Mouse (Mus musculus): ENCODE data around the gene Gtpbp1. TPM values are rescaled to one million over a fixed set of nuclear protein-coding genes. Genes with fewer than 3 reads are reported as not detected.

The Gtpbp1 gene
- polyA plus RNA-seq (2015; fragmentation: Nextera tagmentation; extraction: Ambion mirVana), result 11.3 and 13.0 TPM in 2 replicates

GRCm38 (mm10) chr15:79690426-79691022, at the start of gene Gtpbp1:
Gtpbp1 (plus strand) TSS chr15:79690845.

GRCm38 (mm10) chr15:79658531-79659375, 31.9 kb upstream of the Gtpbp1 start, which contains the start of the genes Fam227a and Cby1:
Fam227a (minus strand) TSS chr15:79658956.
Cby1 (plus strand) TSS chr15:79659199.

GRCm38 (mm10) chr15:79670249-79670971, 20.2 kb upstream of the Gtpbp1 start, which contains the start of gene Tomm22:
Tomm22 (plus strand) TSS chr15:79670861.

GRCm38 (mm10) chr15:79687646-79688267, 2.9 kb upstream of the Gtpbp1 start, which contains the start of gene Josd1:
Josd1 (minus strand) TSS chr15:79687919.

GRCm38 (mm10) chr15:79741921-79742705, 51.5 kb downstream of the Gtpbp1 start, which contains the start of gene Sun2:
Sun2 (minus strand) TSS chr15:79742536.

Other genes starting within 250 kb of the Gtpbp1 start
- gene Csnk1e, start 235.3 kb upstream of the Gtpbp1 start, polyA plus RNA-seq (2015; fragmentation: Nextera tagmentation; extraction: Ambion mirVana), result 63.6 and 70.1 TPM in 2 replicates
- 0.06 and 0.19 TPM in 2 replicates for gene Kcnj4, start 185.6 kb upstream of the Gtpbp1 start, polyA plus RNA-seq (2015; fragmentation: Nextera tagmentation; extraction: Ambion mirVana)
- 42.8 and 60.4 TPM in 2 replicates for gene Kdelr3, start 174.4 kb upstream of the Gtpbp1 start, polyA plus RNA-seq (2015; fragmentation: Nextera tagmentation; extraction: Ambion mirVana)
- 19.9 and 25.0 TPM in 2 replicates for gene Ddx17, start 144.1 kb upstream of the Gtpbp1 start, polyA plus RNA-seq (2015; fragmentation: Nextera tagmentation; extraction: Ambion mirVana)
- gene Dmc1, start 85.7 kb upstream of the Gtpbp1 start, polyA plus RNA-seq (2015; fragmentation: Nextera tagmentation; extraction: Ambion mirVana), result 2.4 and 6.4 TPM in 2 replicates
- gene Fam227a, start 31.9 kb upstream of the Gtpbp1 start, polyA plus RNA-seq (2015; fragmentation: Nextera tagmentation; extraction: Ambion mirVana), result 1.2 TPM in 2 replicates
- gene Cby1, start 31.6 kb upstream of the Gtpbp1 start, polyA plus RNA-seq (2015; fragmentation: Nextera tagmentation; extraction: Ambion mirVana), result 45.7 and 49.4 TPM in 2 replicates
- gene Tomm22, start 20.0 kb upstream of the Gtpbp1 start, polyA plus RNA-seq (2015; fragmentation: Nextera tagmentation; extraction: Ambion mirVana), result 206 and 230 TPM in 2 replicates
- 14.7 and 14.8 TPM in 2 replicates for gene Josd1, start 2.9 kb upstream of the Gtpbp1 start, polyA plus RNA-seq (2015; fragmentation: Nextera tagmentation; extraction: Ambion mirVana)
- 3.8 and 3.9 TPM in 2 replicates for gene Sun2, start 51.7 kb downstream of the Gtpbp1 start, polyA plus RNA-seq (2015; fragmentation: Nextera tagmentation; extraction: Ambion mirVana)
- gene Dnal4, start 87.0 kb downstream of the Gtpbp1 start, polyA plus RNA-seq (2015; fragmentation: Nextera tagmentation; extraction: Ambion mirVana), result 31.2 and 32.9 TPM in 2 replicates
- gene Nptxr, start 113.9 kb downstream of the Gtpbp1 start, polyA plus RNA-seq (2015; fragmentation: Nextera tagmentation; extraction: Ambion mirVana), result 5.4 and 11.8 TPM in 2 replicates
- gene Npcd, start 143.4 kb downstream of the Gtpbp1 start, polyA plus RNA-seq (2015; fragmentation: Nextera tagmentation; extraction: Ambion mirVana), result 0.28 and 0.47 TPM in 2 replicates
- gene Cbx6, start 143.8 kb downstream of the Gtpbp1 start, polyA plus RNA-seq (2015; fragmentation: Nextera tagmentation; extraction: Ambion mirVana), result 37.2 and 39.2 TPM in 2 replicates
- 9.5 and 16.9 TPM in 2 replicates for gene Apobec3, start 200.8 kb downstream of the Gtpbp1 start, polyA plus RNA-seq (2015; fragmentation: Nextera tagmentation; extraction: Ambion mirVana)

Measured in adrenal gland, postnatal 0 days (tissue).